Comparison of ENCODE assay signal across 8 mouse cellular contexts in genomic region chr11:89302816-89303180, GRCm38 (mm10). TPM values are rescaled to one million over a fixed set of nuclear protein-coding genes. Genes with fewer than 3 reads are reported as not detected.
DNase-seq lines count a peak whose midpoint lies in the region; ATAC-seq lines count a peak whose summit lies in the region.

No protein-coding gene starts in this region.

- H3K9me3 ChIP-seq in intestine, embryonic 15.5 days: no peaks in the 10 kb centered on the region
- H3K9me3 ChIP-seq in midbrain, embryonic 10.5 days (replicated peaks): peaks cover 7% of the 10 kb centered on the region; the same call in 1 of the 2 replicates

- intact Hi-C loops in gastrocnemius, postnatal 36 days (cut with DNase I): loop anchor here (1.0 to 2.0 kb wide), 2 partner anchors 136 to 202 kb away; no protein-coding TSS in a partner anchor
- intact Hi-C loops in left cerebral cortex, postnatal 14 days (cut with DNase I): loop anchor here (2.0 to 10.0 kb wide), 4 partner anchors 60 to 622 kb away; no protein-coding TSS in a partner anchor

- no peaks in the 10 kb centered on the region for H3K36me3 ChIP-seq in intestine, embryonic 15.5 days
- no peaks in the 10 kb centered on the region for H3K36me3 ChIP-seq in midbrain, embryonic 10.5 days

- peak overlapping the region; percentile 84 for H3K27ac ChIP-seq in intestine, embryonic 15.5 days
- H3K27ac ChIP-seq in midbrain, embryonic 10.5 days (replicated peaks): peak overlapping the region; percentile 94

- H3K4me1 ChIP-seq in intestine, embryonic 15.5 days (replicated peaks): peaks cover 19% of the 10 kb centered on the region
- H3K4me1 ChIP-seq in midbrain, embryonic 10.5 days: peaks cover 49% of the 10 kb centered on the region

- DNase-seq in adrenal gland, adult (ENCODE audit: inconsistent age in 2 of 2, low spot score in 1 of 2): peak; percentile 38 to 80
- peak; percentile 55 to 71 for DNase-seq in cerebellum, postnatal 25 days
- peak; percentile 31 to 49 for DNase-seq in gastrocnemius, postnatal 36 days
- DNase-seq in left cerebral cortex, postnatal 14 days (ENCODE audit: low spot score in 2 of 2): peak; percentile 72 to 80
- no peak for DNase-seq in midbrain, embryonic 10.5 days (ENCODE audit: low spot score)
- DNase-seq in skeletal muscle tissue, adult 2 months (ENCODE audit: low read depth, low spot score): peak; percentile 26

- WGBS in intestine, embryonic 15.5 days: 0% methylated on average over 18 of the region's 29 CpGs
- 2% methylated on average over 28 of the region's 29 CpGs for WGBS in midbrain, embryonic 10.5 days

- peak; percentile 61 for ATAC-seq in intestine, embryonic 15.5 days
- no peak for ATAC-seq in megakaryocyte-erythroid progenitor cell, adult 5-6 weeks (replicated peaks; ENCODE audit: low FRiP score, low TSS enrichment, poor library complexity, severe bottlenecking)

- peak overlapping the region; percentile 64 for H3K4me3 ChIP-seq in intestine, embryonic 15.5 days (replicated peaks)
- H3K4me3 ChIP-seq in midbrain, embryonic 10.5 days: peak overlapping the region; percentile 80

- H3K9ac ChIP-seq in intestine, embryonic 15.5 days: peak overlapping the region; percentile 60

- H3K4me2 ChIP-seq in intestine, embryonic 15.5 days (replicated peaks): peak overlapping the region; percentile 99

- H3K27me3 ChIP-seq in intestine, embryonic 15.5 days (replicated peaks): peaks cover 28% of the 10 kb centered on the region
- H3K27me3 ChIP-seq in midbrain, embryonic 10.5 days (ENCODE audit: low read depth, poor library complexity, severe bottlenecking): peaks cover 38% of the 10 kb centered on the region

RNA-seq across cellular contexts. Expression of gene Nog, which starts 0.7 kb away (rescaled TPM):
- total RNA-seq in gastrocnemius, postnatal 36 days (2021): 1 to 10 TPM; 2.3 to 3.1 TPM
- polyA plus RNA-seq in intestine, embryonic 15.5 days (2015; fragmentation: Nextera tagmentation; extraction: Ambion mirVana): 2.6 and 2.7 TPM in 2 replicates
- total RNA-seq in left cerebral cortex, postnatal 14 days (2021): 10 to 100 TPM; 15.6 to 17.1 TPM
- polyA plus RNA-seq in midbrain, embryonic 10.5 days (2016; fragmentation: Nextera tagmentation; extraction: Ambion mirVana): 2.1 and 3.3 TPM in 2 replicates
- not detected in 2 replicates for total RNA-seq in megakaryocyte-erythroid progenitor cell, adult 5-6 weeks (2014; fragmentation: Nextera tagmentation)
- total RNA-seq in megakaryocyte-erythroid progenitor cell, adult 5-6 weeks (2017): not detected in 2 replicates

Comparison
In these comparisons a context has a peak if more than half of its experiments do, and no peak if none do; other contexts are left out.
1. RNA of gene Nog, which starts 0.7 kb away (total RNA-seq): 15.6 to 17.1 TPM in left cerebral cortex, postnatal 14 days; 2.3 to 3.1 TPM in gastrocnemius, postnatal 36 days and not detected in megakaryocyte-erythroid progenitor cell, adult 5-6 weeks; every median in the first group is over 4 times any median in the second.